Mouse (Mus musculus): Measurements from ENCODE around the gene Upf1.

DNA sequence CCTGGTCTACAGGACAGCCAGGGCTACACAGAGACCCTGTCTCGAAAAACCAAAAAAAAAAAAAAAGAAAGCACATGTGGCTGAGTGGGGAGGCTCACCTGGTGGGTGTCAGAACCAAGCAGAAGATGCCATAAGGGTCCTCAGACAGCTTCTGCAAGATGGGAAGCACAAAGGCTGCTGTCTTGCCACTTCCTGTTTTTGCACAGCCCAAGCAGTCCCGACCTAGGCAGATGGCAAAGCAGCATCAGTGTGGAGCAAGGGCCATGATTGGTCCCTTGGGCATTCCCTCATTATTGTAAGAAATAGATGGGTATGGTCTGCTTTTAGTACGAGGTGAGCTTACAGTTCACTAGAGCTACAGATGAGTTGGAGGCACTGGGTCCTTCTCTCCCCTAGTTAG is 52.2 kb downstream of the Upf1 start:
- TF ChIP-seq CTCF (IDR thresholded peaks at IDR 0.05; ENCODE audit: control insufficient read depth, insufficient read depth, low read length) (no peak), POLR2A (IDR thresholded peaks at IDR 0.05; ENCODE audit: borderline replicate concordance, control insufficient read depth, low read depth, low read length) (no peak)
